Mouse (Mus musculus) olfactory bulb, adult 2 months (tissue): ENCODE measurements around the gene Entpd4b.
"Not testable (repeated sequence)": the region's sequence is repeated elsewhere in the genome, so short reads cannot be mapped to it uniquely, and the experiment has no call there.

Source experiments
- CTCF ChIP-seq: fragments of 200-500 bp; IDR thresholded peaks from 2 replicates; pipeline ENCODE4 v1.5.1; 2012; ENCODE audit warnings: low read depth, mild to moderate bottlenecking, low read length, moderate library complexity; ENCODE audit not compliant: insufficient read depth
- POLR2A ChIP-seq: fragments of 200-500 bp; IDR thresholded peaks from 2 replicates; pipeline ENCODE4 v1.6.1; 2012; ENCODE audit warnings: mild to moderate bottlenecking, low read depth, low read length, moderate library complexity; ENCODE audit not compliant: insufficient read depth

DNA sequence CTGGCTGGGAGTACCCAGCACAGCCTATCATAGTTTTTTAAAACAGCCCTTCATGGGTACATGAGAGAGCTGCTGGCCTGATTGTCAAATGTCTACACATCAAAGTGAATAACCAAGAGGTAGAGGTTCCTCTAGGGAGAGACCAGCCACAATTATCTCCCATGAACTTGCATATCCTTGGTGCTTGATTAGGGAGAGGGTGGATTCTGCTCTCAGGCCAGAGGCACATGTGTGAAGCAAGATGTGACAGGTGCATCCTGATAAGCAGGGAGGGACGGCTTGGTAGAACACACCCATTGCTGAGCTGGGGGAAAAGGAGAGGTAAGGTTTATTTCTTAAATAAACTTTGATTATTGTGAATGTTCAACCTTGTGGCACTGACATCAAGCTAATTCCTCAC lies 32.2 kb upstream of the Entpd4b start:
- TF ChIP-seq POLR2A, CTCF: not testable (repeated sequence)
